Mouse (Mus musculus): ENCODE results near the gene Batf3. TPM values are rescaled to one million over a fixed set of nuclear protein-coding genes. Genes with fewer than 3 reads are reported as not detected.

The Batf3 gene
- polyA plus RNA-seq, 1 experiment, result 18.4 TPM

DNA sequence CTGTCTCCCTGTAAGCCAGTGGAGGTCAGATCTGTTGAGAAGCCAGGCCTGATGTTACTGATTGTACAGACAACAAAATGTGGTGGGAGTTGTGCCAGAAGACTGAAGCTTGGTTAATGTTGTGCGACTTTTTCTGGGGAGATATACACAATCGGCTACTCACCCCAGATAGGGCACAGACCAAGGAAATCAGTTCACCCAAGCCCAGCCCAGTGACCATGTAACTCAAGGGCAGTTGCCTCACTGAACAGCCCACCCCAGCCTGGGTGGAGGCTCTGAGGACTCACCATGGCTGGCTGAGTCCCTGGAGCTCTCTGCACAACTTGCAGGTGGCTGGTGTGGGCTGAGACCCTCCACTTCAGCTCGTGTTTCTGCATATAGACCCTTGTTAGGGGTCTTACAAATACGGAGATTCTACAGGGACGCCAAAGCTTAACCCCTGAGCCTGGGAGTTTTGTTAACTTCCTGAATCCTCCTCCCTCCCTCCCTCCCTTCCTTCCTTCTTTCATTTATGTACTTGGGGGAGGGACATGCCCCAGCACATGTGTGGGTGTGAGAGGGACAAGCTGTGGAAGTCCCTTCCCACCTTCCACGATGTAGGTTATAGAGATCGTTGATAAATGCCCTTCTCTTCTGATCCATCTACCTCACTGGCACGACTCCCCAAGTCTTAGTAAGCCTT is 53.4 kb downstream of the Batf3 start:
- no peak for TF ChIP-seq POLR2A (IDR thresholded peaks at IDR 0.05; ENCODE audit: control insufficient read depth, extremely low read depth, insufficient read depth, low read length, poor library complexity)
- Histone ChIP-seq H3K4me3 (ENCODE audit: control insufficient read depth, insufficient read depth, low read length) (no peak overlapping the region), H3K27me3 (ENCODE audit: control insufficient read depth, insufficient read depth, low read length) (no peaks in the 10 kb centered on the region), H3K4me1 (replicated peaks; ENCODE audit: control insufficient read depth, insufficient read depth, low read length) (no peaks in the 10 kb centered on the region), H3K36me3 (ENCODE audit: control insufficient read depth, insufficient read depth, low read length) (no peaks in the 10 kb centered on the region), H3K27ac (ENCODE audit: control insufficient read depth, insufficient read depth, low read length) (no peak overlapping the region)
- 42% methylated on average over 8 of the region's 8 CpGs for WGBS
- DNase-seq, result no peak

DNA sequence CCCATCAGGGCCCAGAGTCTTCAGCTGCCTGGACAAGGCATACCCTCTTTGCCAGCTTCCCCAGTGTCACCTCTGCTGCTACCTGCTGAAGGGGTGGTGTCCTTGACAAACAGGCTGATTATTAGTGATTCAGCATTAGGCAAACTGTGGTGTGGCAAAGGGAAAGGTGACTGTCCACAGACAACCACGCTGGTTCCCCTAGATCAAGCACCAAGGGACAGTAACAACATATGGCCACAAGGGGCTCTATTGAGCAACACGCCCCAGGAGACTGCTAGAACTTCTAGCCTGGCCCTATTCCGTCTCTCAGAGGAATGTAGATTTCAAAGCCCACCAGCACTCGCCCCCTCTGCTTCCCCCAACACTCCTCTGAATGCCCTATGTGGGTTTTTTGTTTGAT is 55.4 kb downstream of the Batf3 start:
- no peak overlapping the region for H3K4me3 ChIP-seq (ENCODE audit: control insufficient read depth, insufficient read depth, low read length)
- H3K27me3 ChIP-seq (ENCODE audit: control insufficient read depth, insufficient read depth, low read length), result no peaks in the 10 kb centered on the region
- no peak overlapping the region for H3K27ac ChIP-seq (ENCODE audit: control insufficient read depth, insufficient read depth, low read length)
- H3K36me3 ChIP-seq (ENCODE audit: control insufficient read depth, insufficient read depth, low read length), result no peaks in the 10 kb centered on the region
- peak; percentile 37 for DNase-seq
- TF ChIP-seq CTCF (IDR thresholded peaks at IDR 0.05; ENCODE audit: borderline replicate concordance, control insufficient read depth, extremely low read depth, insufficient read depth, low read length, poor library complexity) (peak; percentile 35; the same call in 1 of the 2 replicates), POLR2A (IDR thresholded peaks at IDR 0.05; ENCODE audit: control insufficient read depth, extremely low read depth, insufficient read depth, low read length, poor library complexity) (no peak)
- 23% methylated on average over 4 of the region's 4 CpGs for WGBS
- H3K4me1 ChIP-seq (replicated peaks; ENCODE audit: control insufficient read depth, insufficient read depth, low read length), result no peaks in the 10 kb centered on the region

GRCm38 (mm10) chr1:191154314-191154713 is 56.7 kb downstream of the Batf3 start:
- H3K27ac ChIP-seq (ENCODE audit: control insufficient read depth, insufficient read depth, low read length), result no peak overlapping the region
- H3K27me3 ChIP-seq (ENCODE audit: control insufficient read depth, insufficient read depth, low read length), result no peaks in the 10 kb centered on the region
- H3K36me3 ChIP-seq (ENCODE audit: control insufficient read depth, insufficient read depth, low read length), result no peaks in the 10 kb centered on the region
- H3K4me3 ChIP-seq (ENCODE audit: control insufficient read depth, insufficient read depth, low read length), result no peak overlapping the region
- WGBS, result 61% methylated on average over 3 of the region's 3 CpGs
- no peak for DNase-seq
- H3K4me1 ChIP-seq (replicated peaks; ENCODE audit: control insufficient read depth, insufficient read depth, low read length), result no peaks in the 10 kb centered on the region
- TF ChIP-seq CTCF (IDR thresholded peaks at IDR 0.05; ENCODE audit: borderline replicate concordance, control insufficient read depth, extremely low read depth, insufficient read depth, low read length, poor library complexity) (no peak), POLR2A (IDR thresholded peaks at IDR 0.05; ENCODE audit: control insufficient read depth, extremely low read depth, insufficient read depth, low read length, poor library complexity) (no peak)

Other genes starting within 250 kb of the Batf3 start
- gene Rps6kc1, start 186.1 kb upstream of the Batf3 start, polyA plus RNA-seq (2012; rRNA removed), result 5.9 and 7.4 TPM in 2 replicates
- gene Angel2, start 172.7 kb upstream of the Batf3 start, polyA plus RNA-seq (2012; rRNA removed), result 36.8 and 37.7 TPM in 2 replicates
- 2.1 and 3.4 TPM in 2 replicates for gene Vash2, start 118.6 kb upstream of the Batf3 start, polyA plus RNA-seq (2012; rRNA removed)
- gene Flvcr1, start 71.7 kb upstream of the Batf3 start, polyA plus RNA-seq (2012; rRNA removed), result 56.7 and 58.9 TPM in 2 replicates
- not detected in 2 replicates for gene Spata45, start 61.2 kb upstream of the Batf3 start, polyA plus RNA-seq (2012; rRNA removed)
- 4.6 and 5.2 TPM in 2 replicates for gene Tatdn3, start 34.9 kb upstream of the Batf3 start, polyA plus RNA-seq (2012; rRNA removed)
- 8.1 and 17.6 TPM in 2 replicates for gene Nsl1, start 34.8 kb upstream of the Batf3 start, polyA plus RNA-seq (2012; rRNA removed)
- gene Fam71a, start 67.0 kb downstream of the Batf3 start, polyA plus RNA-seq (2012; rRNA removed), result not detected in 2 replicates
- 3.2 and 4.2 TPM in 2 replicates for gene Atf3, start 120.2 kb downstream of the Batf3 start, polyA plus RNA-seq (2012; rRNA removed)
- gene Nenf, start 220.3 kb downstream of the Batf3 start, polyA plus RNA-seq (2012; rRNA removed), result 47.1 and 64.5 TPM in 2 replicates
- gene Tmem206, start 228.1 kb downstream of the Batf3 start, polyA plus RNA-seq (2012; rRNA removed), result 17.2 and 17.8 TPM in 2 replicates

All from thymus, adult 2 months (tissue).